Mouse (Mus musculus) testis, postnatal 10 days (tissue): ENCODE data around the gene Csk.
A peak's percentile ranks its signal among the peaks of the same experiment; 100 is the strongest.

ENCODE experiments used
- DNase-seq: peaks from one replicate; pipeline ENCODE4 v3.0.0; 2021; ENCODE audit warnings: low spot score

Csk gene

DNA sequence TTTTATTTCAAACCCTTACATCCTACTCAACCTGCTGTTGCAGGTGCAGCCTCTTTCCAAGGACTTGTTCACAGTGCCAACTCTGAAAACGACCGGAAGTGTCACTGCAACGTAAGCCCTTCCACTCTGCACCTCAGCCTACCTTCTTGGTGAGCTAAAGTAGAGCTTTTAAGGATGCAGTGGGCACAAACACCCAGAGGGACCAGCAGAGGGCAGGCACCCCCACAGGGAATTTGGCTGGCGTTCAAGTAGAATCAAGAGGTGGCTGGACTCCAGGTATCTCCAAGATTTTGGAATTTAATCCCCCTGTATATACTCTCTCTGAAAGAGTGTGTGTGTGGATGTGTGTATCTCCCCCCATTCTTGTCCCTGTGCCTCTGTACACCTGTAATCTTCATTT is 4.4 kb upstream of the Csk start:
- no peak for DNase-seq

DNA sequence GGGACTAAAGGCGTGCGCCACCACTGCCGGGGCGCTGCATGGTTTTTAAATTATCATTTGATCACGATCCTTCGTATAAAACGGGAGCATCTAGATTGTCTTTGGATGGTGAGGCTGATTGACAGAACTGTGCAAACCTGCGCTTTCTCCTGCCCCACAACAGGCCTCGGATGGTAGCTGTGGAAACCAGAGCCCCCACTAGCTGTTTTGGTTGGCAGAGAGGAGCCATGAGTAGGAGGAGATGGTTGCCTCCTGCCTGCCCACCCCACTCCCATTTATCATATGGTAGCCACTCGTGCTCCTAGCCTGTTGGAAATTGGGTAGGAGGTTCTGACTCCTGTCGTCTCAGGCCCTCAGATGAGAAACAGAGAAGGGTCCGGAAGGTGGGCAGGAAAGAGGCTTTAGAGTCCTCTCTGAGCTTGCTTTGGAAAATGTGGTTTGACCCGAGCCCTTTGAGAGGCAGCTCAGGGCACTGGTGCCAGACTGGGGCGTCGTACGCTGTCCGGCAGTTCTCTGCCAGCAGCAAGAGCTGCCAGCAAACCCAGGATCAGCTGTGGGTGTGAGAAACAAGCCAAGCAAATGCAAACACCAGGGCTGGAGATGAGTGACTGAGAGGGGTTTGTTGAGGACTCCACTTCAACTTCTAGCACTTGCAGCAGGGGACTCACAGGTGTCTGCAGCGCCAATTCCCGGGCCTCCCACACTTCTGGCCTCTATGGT is 3.4 kb upstream of the Csk start:
- DNase-seq: no peak

DNA sequence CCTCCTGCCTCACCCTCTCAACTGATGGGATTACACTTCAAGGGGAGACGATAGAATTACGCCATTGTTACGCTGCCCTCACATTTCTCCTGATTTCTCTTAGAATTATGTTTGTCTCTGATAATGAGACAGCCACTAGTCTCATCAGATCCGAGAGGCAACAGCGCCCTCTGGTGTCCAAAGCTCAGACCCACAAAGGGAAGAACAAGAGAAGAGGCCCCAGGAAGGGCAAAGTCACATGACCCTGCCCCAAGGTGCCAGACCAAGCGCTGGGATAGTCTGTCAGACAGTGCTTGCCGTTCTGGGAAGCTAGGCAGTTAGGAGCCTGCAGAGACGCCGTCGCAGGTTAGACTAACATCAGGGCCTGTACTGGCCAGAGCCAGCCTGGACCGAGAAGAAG is 2.3 kb upstream of the Csk start:
- DNase-seq: peak; percentile 98

DNA sequence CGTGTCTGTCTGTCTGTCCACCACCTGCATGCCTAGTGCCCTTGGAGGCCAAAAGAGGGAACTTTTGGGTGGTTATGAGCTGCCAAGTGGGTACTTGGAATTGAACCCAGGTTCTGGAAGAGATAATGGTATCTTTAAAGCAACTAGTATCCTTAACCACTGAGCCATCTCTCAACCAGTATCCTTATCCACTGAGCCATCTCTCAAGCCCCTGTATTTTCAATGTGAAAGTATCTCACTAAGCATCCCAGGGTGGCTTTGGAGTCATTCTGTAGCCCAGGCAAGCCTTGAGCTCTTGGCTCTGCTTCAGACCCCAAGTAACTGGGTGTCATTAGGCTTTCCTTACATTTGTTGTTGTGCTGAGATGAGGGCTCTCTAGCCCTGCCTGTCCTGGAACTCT is 1.5 kb upstream of the Csk start:
- no peak for DNase-seq

DNA sequence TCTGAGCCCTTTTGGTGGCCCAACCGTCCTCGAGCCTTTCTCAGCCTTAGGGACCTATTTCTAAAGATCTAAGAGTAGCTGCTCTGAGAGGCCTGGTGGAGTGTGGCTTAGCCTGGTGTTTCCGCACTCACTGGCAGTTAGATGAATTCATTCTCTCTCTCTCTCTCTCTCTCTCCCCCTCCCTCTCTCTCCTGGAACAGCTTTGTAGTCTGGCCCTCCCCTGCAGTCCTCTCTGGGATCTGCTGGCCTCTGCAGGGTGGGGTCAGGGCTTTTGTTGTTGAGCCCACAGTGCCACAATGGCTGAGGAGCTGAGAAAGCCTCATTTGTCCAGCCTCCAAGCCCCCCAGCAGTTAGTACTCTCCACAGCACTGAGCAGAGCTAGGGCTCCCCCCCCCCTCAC is 576 bp downstream of the Csk start:
- DNase-seq: no peak

DNA sequence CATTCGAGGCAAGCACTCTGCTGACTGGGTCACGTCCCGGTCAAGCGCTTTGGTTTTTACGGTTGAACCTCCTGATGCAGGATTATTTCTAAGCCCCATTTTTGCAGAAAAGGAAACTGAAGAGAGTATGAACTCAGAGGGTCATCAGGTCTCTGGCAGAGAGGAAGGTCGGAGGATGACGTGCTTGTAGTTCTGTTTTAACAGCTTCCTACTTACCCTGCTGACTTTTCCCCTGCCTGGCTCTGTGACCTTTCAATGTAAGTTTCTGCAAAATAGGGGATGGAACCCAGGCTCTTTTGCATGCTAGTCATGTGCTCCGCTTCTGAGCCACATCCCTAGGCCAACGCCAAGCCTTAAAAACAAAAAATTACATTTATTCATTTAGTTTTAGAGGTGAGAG is 1.1 kb downstream of the Csk start:
- DNase-seq: no peak

DNA sequence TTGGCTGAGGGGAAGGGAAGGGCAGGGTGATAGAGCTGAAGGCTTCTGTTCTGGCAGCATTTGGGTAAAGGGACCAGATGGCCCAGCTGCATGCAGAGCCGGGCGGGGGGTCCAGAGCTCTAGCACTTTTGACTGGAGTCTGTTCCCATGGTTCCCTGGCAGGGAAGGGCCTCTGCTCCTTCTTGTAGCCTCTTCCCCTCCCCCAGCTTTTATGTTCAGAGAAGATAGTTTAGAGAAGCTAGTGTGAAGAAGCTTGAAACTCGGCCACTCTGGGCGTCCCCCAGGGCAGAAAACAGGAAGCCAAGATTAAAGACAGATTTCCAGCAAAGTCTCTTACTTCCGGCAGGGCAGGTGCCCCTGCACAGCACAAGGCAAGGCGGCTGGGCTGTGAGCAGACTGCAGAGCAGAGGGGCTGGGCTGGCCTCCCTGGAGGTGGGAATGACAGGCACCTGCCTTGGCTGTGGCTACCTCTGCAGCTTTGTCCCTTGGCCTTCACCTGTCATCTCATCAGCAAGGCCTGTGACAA is 2.6 kb downstream of the Csk start:
- no peak for DNase-seq

DNA sequence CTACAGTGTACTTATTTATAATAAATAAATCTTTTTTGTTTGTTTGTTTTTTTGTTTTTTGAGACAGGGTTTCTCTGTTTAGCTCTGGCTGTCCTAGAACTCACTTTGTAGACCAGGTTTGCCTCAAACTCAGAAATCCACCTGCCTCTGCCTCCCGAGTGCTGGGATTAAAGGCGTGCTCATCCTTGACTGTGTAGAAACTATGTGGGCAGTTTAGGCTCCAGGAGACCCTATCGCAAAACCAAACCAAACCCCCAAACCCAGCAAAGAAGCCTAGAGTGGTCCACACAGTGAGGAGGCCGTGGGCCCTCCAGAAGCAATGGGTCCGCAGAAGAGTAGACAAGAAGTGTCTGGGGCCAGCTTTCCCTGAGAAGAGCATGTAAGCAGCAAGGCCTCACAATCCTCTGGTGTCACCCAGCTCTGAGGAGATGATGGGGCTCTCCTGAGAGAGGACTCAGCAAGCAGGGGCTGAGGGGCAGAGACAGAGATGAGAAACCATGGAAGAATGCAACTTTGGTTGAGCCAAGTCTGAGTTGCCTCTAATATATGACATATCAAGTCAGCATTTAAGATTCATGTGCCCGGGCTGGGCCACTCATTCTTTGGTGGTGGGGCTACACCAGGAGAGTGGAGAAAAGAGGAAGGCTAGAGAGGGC is 3.2 kb downstream of the Csk start:
- DNase-seq: no peak

DNA sequence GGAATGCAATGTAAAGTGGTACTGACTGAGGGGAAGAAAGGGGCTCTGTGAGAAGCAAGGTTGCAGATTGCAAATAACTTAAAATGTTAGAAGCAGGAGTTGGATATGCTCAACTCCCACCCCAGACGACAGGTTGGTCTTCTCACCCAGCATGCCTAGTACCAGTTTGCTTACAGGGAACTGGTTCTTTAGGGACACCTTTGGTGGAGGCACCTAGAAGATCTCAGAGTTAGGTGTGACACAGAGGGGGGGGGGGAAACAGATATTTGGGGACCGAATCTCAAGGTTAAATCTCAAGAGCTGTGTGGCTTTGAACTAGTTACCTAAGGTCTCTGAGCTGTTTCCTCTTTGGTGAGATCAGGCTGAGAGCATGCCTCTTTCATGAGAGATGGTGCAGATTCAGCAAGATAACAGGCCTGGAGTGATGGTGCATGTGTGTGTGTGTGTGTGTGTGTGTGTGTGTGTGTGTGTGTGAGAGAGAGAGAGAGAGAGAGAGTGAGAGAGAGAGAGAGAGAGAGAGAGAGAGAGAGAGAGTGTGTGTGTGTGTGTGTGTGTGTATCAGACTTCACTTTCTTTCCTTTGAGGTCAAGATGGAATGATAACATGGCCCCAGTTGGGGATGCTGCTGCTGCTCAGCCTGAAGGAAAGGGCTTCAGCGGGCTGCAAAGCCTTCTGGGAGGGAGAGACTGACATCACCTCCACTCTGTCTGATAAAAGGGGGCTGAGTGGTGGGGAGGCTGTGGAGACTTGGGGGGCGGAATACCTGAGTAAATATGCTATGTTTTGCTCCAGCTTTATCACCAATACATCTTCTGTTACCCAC is 5.9 kb downstream of the Csk start:
- DNase-seq: no peak

DNA sequence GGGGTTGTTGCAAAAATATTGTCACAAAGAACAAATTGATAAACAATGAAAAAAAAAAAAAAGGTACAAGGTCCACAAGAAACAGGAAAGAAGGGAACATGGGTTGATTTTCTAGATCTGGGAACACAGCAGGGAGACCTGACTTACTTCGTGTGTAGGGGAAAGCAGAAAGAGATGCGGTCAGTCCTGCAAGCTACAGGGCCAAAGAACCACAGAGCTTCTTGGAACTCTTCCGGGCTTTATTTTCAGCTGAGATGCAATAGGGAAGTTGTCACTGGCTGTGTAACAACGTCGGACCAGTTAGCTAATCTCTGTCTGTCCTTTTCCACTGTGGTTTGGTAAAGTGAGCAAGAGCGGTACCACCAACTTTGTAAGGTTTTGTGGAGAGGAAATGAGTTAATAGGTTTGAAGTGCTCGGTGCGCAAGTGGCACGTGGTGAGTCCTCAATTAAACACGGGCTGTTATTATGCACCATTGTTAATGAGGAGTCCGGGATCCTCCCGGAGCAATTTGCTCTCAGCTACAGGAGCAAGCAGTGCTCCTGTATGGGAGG is 6.8 kb downstream of the Csk start:
- no peak for DNase-seq

DNA sequence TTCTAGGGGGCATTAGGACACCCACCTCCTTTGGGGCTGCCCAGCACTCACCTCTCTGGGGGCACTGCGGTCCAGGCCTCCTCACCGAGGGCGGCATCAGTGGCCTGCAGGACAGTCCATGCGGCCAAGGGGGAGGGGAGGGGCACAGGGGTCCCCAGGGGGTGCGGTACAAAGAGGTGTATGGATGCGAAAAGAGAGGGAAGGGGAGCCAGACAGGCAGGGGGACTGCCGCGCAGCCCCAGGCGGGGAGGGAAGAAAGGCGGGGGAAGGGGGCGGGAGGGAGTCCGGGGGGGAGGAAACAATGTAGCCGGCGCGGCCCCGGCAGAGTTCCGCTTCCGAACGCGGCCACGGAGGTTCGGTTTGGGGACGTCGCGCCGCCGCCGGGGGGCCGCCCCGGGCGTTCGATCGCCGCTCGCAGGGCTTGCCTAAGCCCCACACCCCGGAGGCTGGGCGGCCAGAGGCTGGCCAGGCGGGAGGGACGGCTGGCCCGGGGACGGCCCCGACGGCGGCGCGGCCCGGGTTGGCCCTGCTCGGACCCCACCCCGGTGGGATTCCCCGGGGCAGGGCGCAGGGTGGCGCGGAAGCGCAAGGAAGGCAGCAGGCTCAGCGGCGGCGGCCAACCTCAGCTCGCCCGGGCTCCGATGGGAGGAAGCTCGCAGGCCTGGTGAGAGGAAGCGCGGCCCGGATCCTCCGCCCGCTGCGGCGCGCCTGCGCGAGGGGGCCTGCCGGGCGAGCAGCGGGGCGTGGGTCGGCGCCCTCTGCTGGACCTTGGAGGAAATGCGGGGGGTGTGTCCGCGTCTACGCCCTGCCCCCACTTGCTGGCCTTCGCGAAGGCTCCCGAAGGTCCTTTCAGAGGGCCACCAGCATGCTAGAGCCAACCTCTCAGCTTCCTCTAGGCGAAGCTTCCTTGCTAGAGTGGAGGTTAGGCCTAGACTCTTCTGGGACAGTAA is 8.2 kb downstream of the Csk start:
- DNase-seq: peak; percentile 96

DNA sequence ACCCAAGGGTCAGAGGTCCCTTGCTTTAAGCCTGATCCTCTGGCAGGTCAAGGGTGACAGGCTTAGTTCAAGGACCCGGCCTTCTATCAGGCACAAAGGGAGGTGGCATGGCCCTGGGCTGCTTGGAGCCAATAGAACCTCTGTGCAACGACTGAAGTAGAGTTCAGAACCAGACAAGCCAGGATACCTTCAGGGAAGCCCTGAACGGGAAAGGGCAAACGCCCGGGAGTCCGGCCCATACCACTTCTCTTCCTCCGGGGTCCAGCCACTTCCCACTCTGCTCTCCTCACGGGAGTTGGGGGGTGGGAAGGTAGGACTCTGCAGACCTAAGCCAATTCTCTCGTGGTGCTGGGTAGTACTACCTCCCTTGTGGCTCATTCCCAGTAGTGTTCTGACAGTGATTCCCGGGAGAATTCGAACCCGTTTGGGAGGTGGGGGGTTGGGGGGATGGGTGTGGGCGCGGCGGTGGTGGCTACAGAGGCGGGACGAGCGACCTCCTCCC is 8.9 kb downstream of the Csk start:
- no peak for DNase-seq

DNA sequence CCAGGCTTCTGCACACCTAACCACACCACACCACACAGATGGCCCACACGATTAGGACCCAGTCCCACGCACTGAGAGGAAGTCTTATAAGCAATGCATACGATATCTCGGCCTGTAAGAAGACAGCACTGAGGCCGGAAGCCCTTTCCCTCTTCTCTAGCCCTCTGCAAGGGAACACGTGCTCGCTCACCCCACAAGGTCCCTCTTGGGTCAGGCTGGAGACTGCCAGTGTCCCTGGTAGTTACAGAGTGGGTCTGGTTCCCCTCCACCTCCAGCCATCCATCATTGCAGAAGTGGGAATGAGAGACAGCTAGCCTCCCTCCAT is 9.6 kb downstream of the Csk start:
- DNase-seq: no peak

DNA sequence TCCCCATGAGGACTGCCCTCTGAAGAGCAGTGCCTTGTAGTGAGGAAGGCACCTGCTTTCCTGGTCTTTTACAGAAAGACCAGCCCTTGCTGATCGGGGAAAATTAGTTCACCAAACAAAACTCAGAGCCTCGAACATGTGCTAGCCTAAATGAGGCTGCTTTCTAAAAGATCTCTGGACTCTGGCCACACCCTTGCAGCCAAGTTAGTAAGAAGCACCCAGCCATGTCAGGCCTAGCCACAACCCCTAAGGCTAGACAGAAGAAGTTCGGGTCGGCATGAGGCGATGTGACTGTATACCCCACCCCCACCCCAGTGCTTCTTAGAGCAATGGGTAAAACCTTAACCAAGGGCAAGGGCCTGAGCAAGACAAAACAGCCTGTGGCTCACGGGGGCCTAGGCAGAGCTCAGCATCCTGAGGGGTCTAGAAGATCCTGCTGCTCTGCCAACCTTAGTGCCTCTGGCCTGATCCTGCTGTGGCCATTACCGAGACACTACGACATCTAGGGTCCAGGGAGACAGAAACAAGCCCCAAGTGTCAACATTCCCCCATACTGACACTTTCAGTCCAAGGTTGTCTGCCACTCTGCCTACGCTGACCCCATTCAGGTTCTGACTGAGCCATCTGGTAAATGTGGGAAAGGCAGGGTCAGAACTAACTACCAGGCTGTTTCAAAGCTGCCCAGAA is 10.1 kb downstream of the Csk start:
- DNase-seq: no peak

DNA sequence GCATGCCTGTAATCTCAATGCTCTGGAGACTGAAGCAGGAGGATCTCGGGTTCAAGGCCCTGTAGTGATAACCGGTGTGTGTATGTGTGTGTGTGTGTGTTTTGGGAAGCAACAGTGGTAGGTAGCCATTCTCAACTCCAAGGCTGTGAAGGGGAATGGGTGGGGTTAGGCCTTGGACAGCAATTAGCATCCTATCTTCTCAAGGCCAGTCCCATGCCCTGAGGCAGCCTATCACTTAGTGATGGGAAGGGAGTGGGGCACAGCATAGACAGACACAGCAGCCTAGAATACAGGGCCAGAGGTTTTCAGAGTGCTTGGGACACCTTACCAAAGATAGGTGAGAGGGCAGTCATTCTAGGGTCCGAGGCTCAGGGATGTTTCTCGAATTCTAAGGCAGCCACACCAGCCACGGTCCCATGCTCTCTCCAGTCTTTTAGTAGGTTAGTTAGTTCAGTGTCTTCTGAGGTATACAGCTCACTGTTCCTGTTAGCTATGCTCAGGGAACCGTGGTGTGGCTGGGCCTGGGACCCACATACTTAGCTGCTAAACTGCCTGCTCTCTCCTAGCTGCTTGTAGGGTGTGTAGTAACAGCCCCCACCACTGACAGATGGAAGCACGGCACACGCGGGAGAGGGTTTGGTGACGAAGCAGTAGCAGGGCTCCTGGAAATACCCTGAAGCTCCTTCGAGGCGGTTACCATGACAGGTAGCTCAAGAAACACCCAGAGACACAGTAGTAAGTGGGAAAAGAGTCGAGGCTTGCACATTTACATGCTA is 11.5 kb downstream of the Csk start:
- DNase-seq: peak; percentile 35

DNA sequence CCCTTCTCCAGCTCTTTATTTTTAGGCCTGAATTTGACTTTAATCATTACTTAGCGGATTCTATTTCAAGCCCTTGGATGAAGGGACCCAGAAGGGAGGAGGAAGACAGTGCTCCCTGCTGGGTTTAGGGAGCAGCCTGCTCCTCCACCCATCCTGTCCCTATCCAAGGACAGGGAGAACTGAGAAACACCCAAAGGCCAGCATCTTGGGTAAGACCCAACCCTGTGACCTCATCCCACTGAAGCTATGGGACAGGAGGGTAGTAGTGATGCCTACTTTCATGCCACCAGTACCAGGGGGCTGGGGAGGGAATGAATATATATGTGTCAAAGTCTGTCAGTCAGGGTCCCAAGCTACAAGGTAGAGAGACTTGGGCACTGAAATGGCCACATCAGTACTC is 12.4 kb downstream of the Csk start:
- no peak for DNase-seq

DNA sequence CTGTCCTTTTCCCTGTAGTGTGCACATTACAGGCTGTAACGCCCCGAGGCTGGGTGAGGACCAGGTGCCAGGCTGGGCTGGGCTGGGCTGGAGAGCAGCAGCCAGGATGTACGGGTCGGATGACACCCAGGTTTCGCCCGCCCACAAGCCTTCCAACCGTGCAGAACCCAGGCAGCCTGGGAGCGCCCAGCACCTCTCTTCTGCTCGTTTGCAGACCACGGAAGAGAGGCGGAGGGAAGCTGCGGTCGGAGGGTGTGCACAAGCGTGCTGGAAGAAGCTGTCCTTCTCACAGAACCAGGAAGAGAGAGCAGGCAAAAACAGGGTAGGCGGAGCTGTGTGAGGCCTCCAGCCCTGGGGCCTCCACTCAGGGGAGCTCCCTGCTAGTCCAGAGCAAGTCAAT is 13.0 kb downstream of the Csk start:
- DNase-seq: no peak

DNA sequence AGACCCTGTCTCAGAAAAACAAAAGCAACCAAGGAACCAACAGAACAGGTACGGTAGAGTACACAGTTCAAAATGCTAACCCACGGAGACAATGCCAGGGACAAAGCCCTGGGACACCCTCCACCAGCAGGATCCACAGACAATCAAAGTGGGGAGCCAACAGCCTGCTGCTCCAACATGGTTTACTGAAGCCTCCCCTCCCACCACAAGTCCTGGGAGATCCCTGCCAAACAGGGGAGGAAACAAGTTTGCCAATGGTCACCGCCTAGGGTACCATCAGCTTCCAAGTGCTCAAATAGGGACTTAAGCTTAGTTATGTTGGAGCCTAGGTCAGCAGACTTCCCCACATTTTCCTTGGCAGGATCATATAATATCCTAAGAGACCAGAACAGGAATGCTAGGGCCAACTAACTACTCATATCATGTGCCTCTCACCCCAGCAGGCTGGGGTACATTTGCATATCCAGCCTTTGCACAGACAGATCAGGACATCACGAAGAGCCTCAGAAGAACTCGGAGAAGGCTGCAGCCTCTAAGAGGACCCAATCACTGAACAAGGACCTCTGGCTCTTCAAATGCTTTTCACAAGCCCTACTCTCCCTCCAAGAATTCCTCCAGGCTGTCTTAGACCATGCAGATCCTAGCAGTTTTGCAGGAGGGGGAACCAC is 13.6 kb downstream of the Csk start:
- no peak for DNase-seq

DNA sequence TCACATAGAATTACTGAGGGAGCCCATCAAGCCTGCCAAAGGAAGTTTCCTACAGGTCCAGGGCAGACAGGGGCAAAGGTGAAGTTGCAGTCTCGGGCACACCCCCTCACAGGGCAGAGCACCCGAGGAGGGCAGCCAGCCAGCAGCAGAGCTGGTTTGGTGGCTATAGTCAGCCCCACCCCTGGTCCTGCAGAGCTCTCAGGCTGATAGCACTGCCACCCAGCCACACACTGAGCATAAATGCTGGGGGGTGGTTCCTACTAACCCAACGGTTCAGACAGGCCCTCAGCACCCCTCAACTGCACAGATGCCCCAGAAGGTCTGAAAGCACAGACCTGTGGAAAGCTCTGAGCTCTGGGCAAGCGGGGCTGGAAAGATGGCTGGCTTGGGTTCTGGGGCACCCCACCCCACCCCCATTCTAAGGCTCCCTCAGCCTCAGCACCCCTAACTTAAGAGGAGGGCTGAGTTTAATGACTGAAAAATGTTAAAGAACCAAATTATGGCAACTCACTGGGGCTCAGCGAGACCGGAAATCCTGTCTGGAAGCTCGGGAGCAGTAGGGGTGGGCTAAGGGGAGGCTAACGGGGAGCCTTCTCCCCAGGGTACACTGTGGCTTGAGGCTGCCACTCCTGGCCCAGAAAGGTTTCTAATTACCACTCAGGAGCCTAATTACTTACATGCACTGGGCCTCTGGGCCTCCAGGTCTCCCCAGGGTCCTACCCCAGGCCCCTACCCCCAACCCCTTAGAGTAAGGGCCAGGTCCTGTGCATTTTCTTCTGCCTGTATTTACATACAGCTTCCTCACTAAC is 14.6 kb downstream of the Csk start:
- no peak for DNase-seq
